Mouse (Mus musculus) large intestine, adult 2 months (tissue): Measurements from ENCODE around the gene Btbd35f27. TPM values are rescaled to one million over a fixed set of nuclear protein-coding genes. Genes with fewer than 3 reads are reported as not detected.
"Not testable (repeated sequence)": the region's sequence is repeated elsewhere in the genome, so short reads cannot be mapped to it uniquely, and the experiment has no call there.

Experiments used
- DNase-seq: peaks from one replicate; pipeline ENCODE4 v3.0.0-alpha.2; 2012; ENCODE audit warnings: low read depth, low spot score
- WGBS: fragments of 180-500 bp; shearing (Covaris S2); methylation state at CpG from one replicate; pipeline ENCODE4 v1.1.7; 2018; 5-methylcytosine and 5-hydroxymethylcytosine counted together
- polyA plus RNA-seq: library from polyadenylated mRNA; depleted of rRNA; stranded (reverse); fragments of >200 nt; gene quantifications from 2 replicates; pipeline ENCODE4 v1.2.3, GENCODE M21; 2012; rRNA removed

The Btbd35f27 gene
- not detected in 2 replicates for polyA plus RNA-seq

GRCm38 (mm10) chrX:4951835-4952234 is at the start of gene Btbd35f27:
Btbd35f27 (plus strand) TSS chrX:4952135.
- WGBS = 78% methylated on average over 2 of the region's 3 CpGs
- DNase-seq = not testable (repeated sequence)

Other genes with a start within 250 kb of the Btbd35f27 start
- gene Btbd35f4, start 151.6 kb upstream of the Btbd35f27 start, polyA plus RNA-seq = not detected in 2 replicates